Mouse (Mus musculus) CH12.LX (cell line): ENCODE results near the gene Prepl. TPM values are rescaled to one million over a fixed set of nuclear protein-coding genes. Genes with fewer than 3 reads are reported as not detected.

Source experiments
- DNase-seq: peaks from one replicate; pipeline ENCODE4 v3.0.0-alpha.2; 2013; ENCODE audit errors: extremely low read depth
- H3K27ac ChIP-seq: 2 replicates; pipeline ENCODE4 v1.5.1; 2012; ENCODE audit warnings: low read depth, mild to moderate bottlenecking, control low read depth, moderate library complexity; ENCODE audit not compliant: insufficient read depth
- H3K27me3 ChIP-seq: replicated peaks from 2 replicates; pipeline ENCODE3; 2012; ENCODE audit warnings: inconsistent platforms
- H3K36me3 ChIP-seq, 2 experiments: replicated peaks in 1 of 2; 2 replicates each; pipeline versions ENCODE3 to v1.6.1; 2012; ENCODE audit warnings: inconsistent platforms in 1 of 2, low read length in 1 of 2, mild to moderate bottlenecking in 1 of 2, mixed read lengths in 1 of 2, moderate library complexity in 1 of 2; ENCODE audit not compliant: control insufficient read depth in 1 of 2, insufficient read depth in 1 of 2
- H3K4me1 ChIP-seq, 2 experiments: 2 replicates each; pipeline ENCODE4 v1.6.1; 2012; ENCODE audit warnings: inconsistent platforms in 1 of 2, moderate library complexity in 1 of 2; ENCODE audit not compliant: insufficient read depth in 2 of 2, control insufficient read depth in 1 of 2
- H3K4me2 ChIP-seq: 2 replicates; pipeline ENCODE4 v1.6.1; 2012; ENCODE audit warnings: low read depth, mild to moderate bottlenecking, control low read depth; ENCODE audit not compliant: poor library complexity, insufficient read depth, severe bottlenecking
- H3K4me3 ChIP-seq, 3 experiments: fragments of 150-350 bp in 1 of 3; sonication (generic) in 1 of 3; replicated peaks in 1 of 3; 2 replicates each; pipeline versions ENCODE3 to v1.5.1; 2011 to 2012; ENCODE audit warnings: low read depth in 2 of 3, low read length in 2 of 3, mild to moderate bottlenecking in 2 of 3, moderate library complexity in 2 of 3, control low read depth in 1 of 3, improper control_type of control experiment in 1 of 3, inconsistent platforms in 1 of 3, mixed read lengths in 1 of 3; ENCODE audit not compliant: poor library complexity in 1 of 3
- H3K79me2 ChIP-seq: replicated peaks from 2 replicates; pipeline ENCODE4 v1.6.1; 2012; ENCODE audit warnings: mild to moderate bottlenecking, moderate library complexity; ENCODE audit not compliant: control insufficient read depth, poor library complexity, insufficient read depth, severe bottlenecking; ENCODE audit errors: extremely low read depth
- H3K9ac ChIP-seq: 2 replicates; pipeline ENCODE4 v1.6.1; 2012; ENCODE audit warnings: low read depth, mild to moderate bottlenecking, control low read depth, moderate library complexity; ENCODE audit not compliant: insufficient read depth
- H3K9me3 ChIP-seq: replicated peaks from 2 replicates; pipeline ENCODE3; 2012; ENCODE audit warnings: low read length, inconsistent platforms, mixed read lengths
- BHLHE40 ChIP-seq: IDR thresholded peaks from 2 replicates; pipeline ENCODE4 v1.6.1; 2011; ENCODE audit warnings: mild to moderate bottlenecking, low read depth, low read length, improper control_type of control experiment
- E2F4 ChIP-seq: IDR thresholded peaks from 2 replicates; pipeline ENCODE4 v1.6.1; 2011; ENCODE audit warnings: low read depth, low read length, improper control_type of control experiment; ENCODE audit not compliant: insufficient replicate concordance
- ELF1 ChIP-seq: IDR thresholded peaks from 2 replicates; pipeline ENCODE4 v1.6.1; 2014; ENCODE audit warnings: low read depth, mild to moderate bottlenecking, inconsistent platforms, low read length, improper control_type of control experiment
- EP300 ChIP-seq: IDR thresholded peaks from 2 replicates; pipeline ENCODE4 v1.6.1; 2011; ENCODE audit warnings: low read length, improper control_type of control experiment
- GABPA ChIP-seq: IDR thresholded peaks from 2 replicates; pipeline ENCODE4 v1.6.1; 2012; ENCODE audit warnings: low read depth, low read length, improper control_type of control experiment, inconsistent platforms; ENCODE audit not compliant: insufficient replicate concordance
- HCFC1 ChIP-seq: IDR thresholded peaks from 2 replicates; pipeline ENCODE4 v1.6.1; 2012; ENCODE audit warnings: low read depth, mild to moderate bottlenecking, inconsistent platforms, low read length, improper control_type of control experiment
- IRF4 ChIP-seq: IDR thresholded peaks from 2 replicates; pipeline ENCODE4 v1.6.1; 2014; ENCODE audit warnings: low read depth, mild to moderate bottlenecking, inconsistent platforms, low read length, improper control_type of control experiment
- JUN ChIP-seq: IDR thresholded peaks from 2 replicates; pipeline ENCODE4 v1.6.1; 2011; ENCODE audit warnings: low read depth, mild to moderate bottlenecking, low read length, improper control_type of control experiment, moderate library complexity; ENCODE audit not compliant: insufficient read depth
- KAT2A ChIP-seq: IDR thresholded peaks from 2 replicates; pipeline ENCODE4 v1.6.1; 2012; ENCODE audit warnings: low read length, improper control_type of control experiment, inconsistent platforms; ENCODE audit not compliant: insufficient replicate concordance
- MAX ChIP-seq: IDR thresholded peaks from 2 replicates; pipeline ENCODE4 v1.6.1; 2011; ENCODE audit warnings: low read length, improper control_type of control experiment
- MAZ ChIP-seq: IDR thresholded peaks from 2 replicates; pipeline ENCODE4 v1.6.1; 2012; ENCODE audit warnings: low read depth, mild to moderate bottlenecking, inconsistent platforms, low read length, improper control_type of control experiment, moderate library complexity
- MEF2A ChIP-seq: IDR thresholded peaks from 2 replicates; pipeline ENCODE4 v1.6.1; 2014; ENCODE audit warnings: low read depth, mild to moderate bottlenecking, inconsistent platforms, low read length, improper control_type of control experiment, borderline replicate concordance
- MYC ChIP-seq: IDR thresholded peaks from 2 replicates; pipeline ENCODE4 v1.6.1; 2011; ENCODE audit warnings: low read depth, mild to moderate bottlenecking, improper control_type of control experiment, low read length
- NELFE ChIP-seq: IDR thresholded peaks from 2 replicates; pipeline ENCODE4 v1.6.1; 2011; ENCODE audit warnings: low read depth, low read length, improper control_type of control experiment
- NRF1 ChIP-seq: IDR thresholded peaks from 2 replicates; pipeline ENCODE4 v1.6.1; 2014; ENCODE audit warnings: low read depth, mild to moderate bottlenecking, inconsistent platforms, low read length, improper control_type of control experiment, moderate library complexity
- PAX5 ChIP-seq: IDR thresholded peaks from 2 replicates; pipeline ENCODE4 v1.6.1; 2012; ENCODE audit warnings: low read length, inconsistent platforms, mixed read lengths
- RCOR1 ChIP-seq: conservative IDR thresholded peaks from 2 replicates; pipeline ENCODE4 v1.6.1; 2012; ENCODE audit warnings: low read depth, mild to moderate bottlenecking, inconsistent platforms, low read length, improper control_type of control experiment
- SMC3 ChIP-seq: IDR thresholded peaks from 2 replicates; pipeline ENCODE4 v1.6.1; 2011; ENCODE audit warnings: low read depth, low read length, improper control_type of control experiment
- TBP ChIP-seq: conservative IDR thresholded peaks from 2 replicates; pipeline ENCODE4 v1.6.1; 2011; ENCODE audit warnings: low read depth, low read length, improper control_type of control experiment
- USF2 ChIP-seq: conservative IDR thresholded peaks from 2 replicates; pipeline ENCODE4 v1.6.1; 2011; ENCODE audit warnings: low read depth, low read length, improper control_type of control experiment
- ZKSCAN1 ChIP-seq: IDR thresholded peaks from 2 replicates; pipeline ENCODE4 v1.6.1; 2012; ENCODE audit warnings: low read depth, inconsistent platforms, low read length, improper control_type of control experiment, borderline replicate concordance
- ZMIZ1 ChIP-seq: IDR thresholded peaks from 2 replicates; pipeline ENCODE4 v1.6.1; 2012; ENCODE audit warnings: low read depth, mild to moderate bottlenecking, inconsistent platforms, low read length, improper control_type of control experiment
- dilution Hi-C: fragments of 300-500 bp; cut with MboI; formaldehyde crosslinking; loops from 2 replicates; pipeline ENCODE4 v1.14.3; 2020; ENCODE audit warnings: low sequenced_read_pairs; ENCODE audit not compliant: extremely low pct_unique_long_range_greater_than_20kb, extremely low pct_ligation_motif_present
- in situ Hi-C: fragments of 300-500 bp; cut with MboI; formaldehyde crosslinking; loops from 3 replicates; pipeline ENCODE4 v1.14.3; 2019; ENCODE audit warnings: low sequenced_read_pairs, low pct_ligation_motif_present, low pct_unique_long_range_greater_than_20kb, mixed read lengths
- polyA plus RNA-seq: library from polyadenylated mRNA; unstranded; fragments of >175 nt; gene quantifications from 2 replicates; pipeline ENCODE4 v1.2.1, GENCODE M21; 2012; ENCODE audit warnings: low read depth; ENCODE audit not compliant: insufficient read length
- total RNA-seq, 2 experiments: library from RNA; depleted of rRNA; stranded (reverse); fragments of 300-350 nt in 1 of 2; fragments of >200 nt in 1 of 2; gene quantifications; 2 replicates each; pipeline ENCODE4 v1.2.3; 2012 to 2014

Gene Prepl
- total and polyA plus RNA-seq, 3 experiments, result 7.0 to 22.9 (median 8.5) TPM

DNA sequence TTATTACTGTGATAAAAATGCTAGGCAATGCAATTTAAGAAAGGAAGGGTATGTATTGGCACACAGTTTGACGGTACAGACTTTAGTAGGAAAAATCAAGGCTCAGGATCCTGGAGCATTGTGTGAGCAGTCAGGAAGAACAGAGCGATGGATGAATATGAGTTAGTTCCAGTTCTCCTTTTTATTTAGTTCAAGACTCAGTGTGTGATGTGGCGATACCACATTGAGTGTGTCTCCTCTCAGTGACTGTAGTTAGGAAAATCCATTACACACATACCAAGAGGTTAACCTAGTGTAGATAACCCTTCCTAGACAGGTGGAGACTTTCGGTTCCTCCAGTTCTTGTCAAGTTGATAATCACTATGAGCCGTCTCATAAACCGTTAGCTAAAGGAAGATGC lies 1.7 kb upstream of the Prepl start:
- no peaks in the 10 kb centered on the region for H3K79me2 ChIP-seq
- TF ChIP-seq MEF2A, result no peak
- TF ChIP-seq EP300, result peak; percentile 66; the same call in 1 of the 2 replicates
- TF ChIP-seq IRF4, result peak; percentile 61
- H3K9me3 ChIP-seq, result no peaks in the 10 kb centered on the region
- peak; percentile 40 for DNase-seq
- H3K27ac ChIP-seq, result no peak overlapping the region
- in situ Hi-C loops, result no loop called here
- H3K27me3 ChIP-seq, result no peaks in the 10 kb centered on the region
- peak overlapping the region in 1 of 3 experiments; percentile 97 for H3K4me3 ChIP-seq
- H3K9ac ChIP-seq, result no peak overlapping the region
- peaks cover 2 to 6% of the 10 kb centered on the region in 2 experiments for H3K36me3 ChIP-seq
- H3K4me2 ChIP-seq, result peak overlapping the region; percentile 93
- H3K4me1 ChIP-seq, result peaks cover 12 to 44% of the 10 kb centered on the region in 2 experiments
- dilution Hi-C loops, result no loop called here

DNA sequence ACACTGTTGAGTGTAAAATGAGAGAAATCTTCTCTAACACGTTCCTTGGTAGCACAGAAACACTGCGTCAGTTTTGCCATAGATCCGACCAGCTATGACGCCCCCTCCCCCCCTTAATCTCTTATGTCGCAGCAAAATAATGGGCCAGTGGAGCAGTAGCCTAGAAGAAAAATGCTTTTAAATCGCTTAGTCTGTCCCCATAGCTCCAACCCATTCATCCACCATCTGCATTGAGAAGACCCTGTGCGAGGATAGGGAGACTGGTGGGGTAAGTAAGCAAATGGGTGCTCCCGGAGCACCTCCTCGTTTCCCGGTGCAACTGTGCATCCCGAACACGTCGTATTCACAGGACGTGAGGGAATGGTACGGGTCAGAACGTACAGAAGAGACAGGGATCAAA lies 420 bp downstream of the Prepl start:
- Histone ChIP-seq H3K27ac (peak overlapping the region; percentile 25; the same call in 1 of the 2 replicates), H3K9me3 (no peaks in the 10 kb centered on the region), H3K9ac (peak overlapping the region; percentile 72), H3K4me1 (peaks cover 8 to 34% of the 10 kb centered on the region in 2 experiments; a peak in 3 of 4 replicates), H3K4me3 (peak overlapping the region; percentile 89 to 97 (median 93)), H3K36me3 (peaks cover 2 to 9% of the 10 kb centered on the region in 2 experiments), H3K4me2 (peak overlapping the region; percentile 86), H3K27me3 (no peaks in the 10 kb centered on the region), H3K79me2 (no peaks in the 10 kb centered on the region)
- DNase-seq, result peak; percentile 37
- in situ Hi-C loops, result no loop called here
- no peak for TF ChIP-seq MEF2A
- TF ChIP-seq BHLHE40, result no peak
- no peak for TF ChIP-seq ZMIZ1
- no peak for TF ChIP-seq E2F4
- TF ChIP-seq ELF1, result no peak
- no peak for TF ChIP-seq RCOR1
- no peak for TF ChIP-seq MAZ
- no peak for TF ChIP-seq PAX5
- dilution Hi-C loops, result no loop called here

DNA sequence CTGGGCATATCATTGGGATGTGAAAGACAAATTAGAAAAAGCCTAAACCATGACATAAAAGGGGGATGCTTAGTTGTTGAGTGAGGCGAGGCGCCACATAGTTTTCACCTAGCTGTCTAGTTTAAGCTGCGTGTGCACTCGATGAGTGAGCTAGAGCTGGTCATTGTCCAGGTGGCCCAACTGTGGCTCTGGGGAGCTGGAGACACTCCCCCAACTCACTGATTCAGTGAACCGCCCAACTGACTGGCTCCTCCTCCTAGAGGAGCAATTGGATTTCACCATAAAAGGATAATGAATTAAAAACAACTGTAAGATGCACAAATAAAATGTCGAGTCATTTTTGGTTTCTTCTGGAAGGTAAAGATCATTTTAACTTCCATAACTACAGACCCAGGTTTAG lies 1.0 kb downstream of the Prepl start:
- Histone ChIP-seq H3K4me3 (peak overlapping the region in 1 of 3 experiments; percentile 93), H3K79me2 (no peaks in the 10 kb centered on the region), H3K27ac (no peak overlapping the region), H3K36me3 (peaks cover 2 to 9% of the 10 kb centered on the region in 2 experiments)
- DNase-seq, result no peak
- TF ChIP-seq USF2 (no peak), NRF1 (no peak), GABPA (no peak), ZKSCAN1 (no peak), ELF1 (no peak), KAT2A (no peak), NELFE (no peak), HCFC1 (no peak), ZMIZ1 (no peak), TBP (no peak), MYC (no peak), SMC3 (no peak), MAX (no peak), JUN (no peak)
- TF ChIP-seq, all 38 proteins: peak for 0
- Histone ChIP-seq H3K4me1 (peaks cover 8 to 34% of the 10 kb centered on the region in 2 experiments; a peak in 3 of 4 replicates), H3K9ac (peak overlapping the region; percentile 72; the same call in 1 of the 2 replicates), H3K9me3 (no peaks in the 10 kb centered on the region), H3K27me3 (no peaks in the 10 kb centered on the region), H3K4me2 (peak overlapping the region; percentile 86; the same call in 1 of the 2 replicates)
- in situ Hi-C loops, result no loop called here
- dilution Hi-C loops, result no loop called here
